Mouse (Mus musculus) liver, adult 2 months (tissue): ENCODE results near the gene Ptprb.

Experiments
- CTCF ChIP-seq: fragments of 200-500 bp; IDR thresholded peaks from 2 replicates; pipeline ENCODE4 v1.5.1; 2011; ENCODE audit warnings: low read depth, low read length, control low read depth
- POLR2A ChIP-seq: fragments of 200-500 bp; IDR thresholded peaks from 2 replicates; pipeline ENCODE4 v1.6.1; 2011; ENCODE audit warnings: low read length, control low read depth; ENCODE audit not compliant: insufficient read depth; ENCODE audit errors: extremely low read depth

DNA sequence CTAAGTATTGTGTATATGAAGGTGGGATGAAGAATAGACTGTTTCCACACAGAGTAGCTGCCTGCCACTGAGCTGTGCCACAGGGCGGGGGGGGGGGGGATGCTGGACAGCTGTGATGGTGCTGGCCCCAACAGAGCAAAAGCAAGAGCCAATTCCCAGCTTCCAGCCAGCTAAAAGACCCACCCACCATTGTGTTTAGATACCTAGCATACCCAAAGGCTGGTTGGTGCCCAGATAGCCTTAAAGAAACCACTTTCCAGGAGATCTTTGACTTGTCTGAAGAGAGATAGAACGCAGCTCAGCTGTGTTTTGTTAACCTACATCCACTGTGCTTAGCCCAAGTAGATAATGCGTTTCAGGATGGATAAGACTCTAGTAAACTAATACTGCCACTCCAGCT is 3.2 kb upstream of the Ptprb start:
- no peak for TF ChIP-seq CTCF
- no peak for TF ChIP-seq POLR2A
